Mouse (Mus musculus) frontal cortex, adult 2 months (tissue): ENCODE data around the gene Plekha5. TPM values are rescaled to one million over a fixed set of nuclear protein-coding genes. Genes with fewer than 3 reads are reported as not detected.
"Not testable (repeated sequence)": the region's sequence is repeated elsewhere in the genome, so short reads cannot be mapped to it uniquely, and the experiment has no call there.

Experiments
- DNase-seq, 2 experiments: peaks; one replicate each; pipeline ENCODE4 v3.0.0; 2022; ENCODE audit warnings: low spot score in 1 of 2; ENCODE audit errors: extremely low spot score in 1 of 2
- polyA plus RNA-seq: library from polyadenylated mRNA; depleted of rRNA; stranded (reverse); fragments of >200 nt; gene quantifications from 2 replicates; pipeline ENCODE4 v1.2.3, GENCODE M21; 2012

The Plekha5 gene
- polyA plus RNA-seq, 1 experiment, result 156 TPM

DNA sequence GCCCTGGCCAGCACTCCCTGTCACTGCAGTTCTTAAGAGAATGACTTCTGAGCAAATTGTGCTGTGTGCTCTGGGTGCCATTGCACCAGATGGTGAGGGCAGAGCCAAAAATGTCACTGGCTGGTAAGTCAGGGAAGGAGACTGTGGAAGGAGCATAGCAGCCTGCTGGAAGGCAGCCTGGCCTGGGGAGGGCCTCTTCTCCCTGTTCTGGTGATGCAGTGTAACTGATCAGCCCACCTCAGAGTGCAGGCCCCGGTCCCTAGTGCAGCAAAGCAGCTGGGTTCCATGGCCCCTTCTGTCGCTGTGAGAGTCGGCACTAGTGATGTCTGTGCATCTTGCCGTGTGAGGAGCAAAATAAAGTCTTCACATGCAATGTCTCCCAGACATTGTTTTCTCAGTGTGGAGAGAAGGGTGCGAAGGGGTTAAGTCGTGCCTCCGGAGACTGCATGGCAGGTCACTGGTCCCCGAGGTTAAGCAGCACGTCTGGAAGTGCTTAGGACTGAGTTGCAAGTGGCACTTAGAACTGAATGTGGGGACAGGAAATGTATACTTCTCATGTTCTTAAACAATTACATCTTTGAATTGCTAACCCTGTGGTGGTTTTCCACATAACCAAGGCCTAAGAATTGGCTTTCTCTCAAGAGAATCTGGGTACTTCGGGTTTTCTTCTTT, 95.8 kb downstream of the Plekha5 start:
- peak in 1 of 2 experiments; percentile 32 for DNase-seq

DNA sequence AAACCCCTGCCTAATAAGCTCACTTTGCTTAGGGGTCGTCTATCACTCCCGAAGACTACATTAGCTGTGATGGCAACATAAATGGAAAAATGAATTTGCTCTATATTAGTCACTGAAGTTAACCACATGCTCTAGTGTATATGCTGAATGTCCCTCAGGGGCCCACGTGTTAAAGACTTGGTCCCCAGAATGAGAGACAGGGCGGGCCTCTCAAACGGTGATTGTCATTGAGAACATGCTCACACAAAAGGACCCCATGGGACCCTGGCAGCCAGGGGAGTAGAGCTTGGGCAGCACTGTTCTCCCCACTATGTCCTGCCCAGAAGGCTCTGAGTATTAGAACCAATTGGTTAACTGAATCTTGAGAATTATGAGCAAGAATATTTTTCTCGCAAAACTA, 97.1 kb downstream of the Plekha5 start:
- DNase-seq, result no peak

DNA sequence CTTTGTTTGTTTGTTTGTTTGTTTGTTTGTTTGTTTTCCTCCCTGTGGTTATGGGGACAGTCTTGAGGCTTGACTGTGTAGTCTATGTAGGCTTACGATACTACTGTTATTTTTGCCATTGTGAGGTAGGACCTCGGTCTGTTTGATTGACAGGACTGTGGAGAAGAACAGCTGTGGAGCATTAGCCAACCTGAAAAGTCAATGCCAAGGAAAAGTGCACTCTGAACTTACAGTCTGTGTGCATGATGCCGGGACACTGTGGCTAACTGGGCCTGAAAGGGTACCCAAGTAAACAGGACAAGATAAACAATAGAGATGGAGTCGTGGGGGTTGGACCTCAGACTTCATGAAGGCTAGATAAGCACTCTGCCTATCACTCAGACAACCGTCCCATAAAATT, 98.0 kb downstream of the Plekha5 start:
- DNase-seq, result no peak

DNA sequence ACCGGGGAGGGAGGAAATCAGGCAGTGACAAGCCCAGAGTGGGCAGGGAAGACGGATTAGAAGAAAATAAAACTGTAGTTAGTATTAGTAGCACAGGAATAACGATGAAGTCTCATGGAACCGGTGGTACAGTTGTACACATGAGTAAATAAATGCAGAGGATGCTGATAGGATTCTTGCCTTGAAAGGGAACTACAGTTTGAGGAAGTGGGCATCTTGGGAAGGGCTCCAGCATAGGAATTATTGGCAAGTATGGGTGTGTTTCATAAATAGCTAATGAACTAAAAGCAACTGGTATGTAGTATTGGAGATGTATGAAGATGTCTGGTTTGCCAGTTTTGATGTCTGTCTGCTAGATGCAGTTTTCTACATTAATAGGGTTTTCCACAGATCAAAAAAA, 99.7 kb downstream of the Plekha5 start:
- DNase-seq, result no peak

DNA sequence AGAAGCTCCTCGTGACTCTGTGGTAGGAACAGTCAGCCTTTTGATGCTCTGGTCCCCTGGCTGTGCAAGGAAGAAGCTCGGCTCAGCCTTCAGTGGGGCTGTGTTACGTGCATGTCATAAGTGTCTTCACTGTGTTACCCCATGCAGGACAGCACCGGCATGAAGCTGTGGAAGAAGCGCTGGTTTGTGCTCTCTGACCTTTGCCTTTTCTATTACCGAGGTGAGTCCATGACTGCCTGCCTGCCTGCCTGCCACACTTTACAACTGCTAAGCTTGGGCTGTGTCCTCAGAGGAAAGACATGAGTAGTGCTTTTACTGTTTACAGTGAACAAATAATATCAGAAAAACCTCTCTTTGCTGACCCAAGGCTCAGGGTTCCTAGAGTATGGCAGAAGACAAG, 104.6 kb downstream of the Plekha5 start:
- DNase-seq, result no peak

DNA sequence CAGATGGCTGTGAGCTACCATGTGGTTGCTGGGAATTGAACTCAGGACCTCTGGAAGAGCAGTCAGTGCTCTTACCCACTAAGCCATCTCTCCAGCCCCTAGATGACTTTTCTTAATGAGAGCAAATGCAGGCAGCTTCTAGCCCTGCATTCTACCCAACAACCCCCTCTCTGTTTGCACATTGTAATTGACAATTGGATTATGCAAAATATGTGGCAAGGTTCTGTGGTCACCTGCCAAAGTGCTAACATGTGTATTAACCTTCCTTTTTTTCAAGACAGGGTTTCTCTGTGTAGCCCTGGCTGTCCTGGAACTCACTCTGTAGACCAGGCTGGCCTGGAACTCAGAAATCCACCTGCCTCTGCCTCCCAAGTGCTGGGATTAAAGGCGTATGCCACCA, 109.0 kb downstream of the Plekha5 start:
- DNase-seq, result not testable (repeated sequence)

DNA sequence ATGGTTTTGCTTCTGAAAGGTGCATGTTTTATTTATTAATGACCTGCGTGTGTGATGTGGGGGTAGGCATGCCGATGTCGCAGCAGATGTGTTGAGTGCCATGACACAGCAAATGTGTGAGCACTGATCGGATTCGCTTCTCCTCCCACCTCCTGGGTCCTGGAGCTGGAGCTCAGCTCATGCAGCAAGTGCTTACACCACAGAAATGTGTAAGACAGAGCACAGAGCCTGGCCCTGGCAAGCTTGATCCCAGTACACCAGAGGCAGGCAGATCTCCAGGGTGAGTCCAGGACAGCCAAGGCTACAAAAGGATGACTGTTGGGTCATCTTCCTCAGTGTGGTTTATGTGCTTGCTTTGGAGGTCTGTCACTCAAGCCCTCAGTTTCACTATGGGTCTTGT, 109.8 kb downstream of the Plekha5 start:
- no peak for DNase-seq

DNA sequence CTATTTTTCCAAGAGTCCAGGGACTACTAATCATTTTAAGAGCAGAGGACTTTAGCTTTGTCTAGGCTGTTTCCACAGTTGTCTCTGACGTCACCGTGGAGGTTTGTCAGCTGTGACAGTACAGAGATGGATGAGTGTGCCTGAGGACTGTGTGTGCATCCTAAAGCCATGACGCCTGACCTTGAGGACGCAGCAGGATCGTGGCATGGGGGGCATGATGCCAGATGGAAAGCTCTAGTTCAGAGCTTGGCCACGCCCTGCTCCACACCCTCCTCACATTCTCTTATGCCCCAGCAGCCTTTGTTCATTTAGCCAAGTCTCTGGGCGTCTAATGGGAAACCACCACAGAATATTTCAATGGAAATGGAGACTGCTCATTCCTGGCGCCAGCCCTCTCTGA, 111.7 kb downstream of the Plekha5 start:
- no peak for DNase-seq

DNA sequence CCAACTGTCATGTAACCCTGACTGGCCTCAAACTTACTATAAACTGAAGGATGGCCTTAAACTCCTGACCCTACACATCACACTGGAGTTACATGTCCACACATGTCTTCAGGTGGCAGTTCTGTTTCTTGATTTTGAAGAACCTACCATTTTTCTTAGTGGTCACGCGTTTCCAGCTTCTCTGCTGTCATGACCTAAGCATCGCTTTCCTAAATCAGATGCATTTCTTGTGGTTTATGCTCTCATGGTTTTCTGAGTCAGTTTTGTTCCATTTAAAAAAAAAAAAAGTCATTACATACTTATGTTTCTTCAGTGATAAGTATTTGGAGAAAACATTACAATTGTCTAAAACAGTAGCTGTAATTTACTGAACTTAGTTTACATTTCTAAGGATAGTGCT, 118.1 kb downstream of the Plekha5 start:
- DNase-seq, result no peak

DNA sequence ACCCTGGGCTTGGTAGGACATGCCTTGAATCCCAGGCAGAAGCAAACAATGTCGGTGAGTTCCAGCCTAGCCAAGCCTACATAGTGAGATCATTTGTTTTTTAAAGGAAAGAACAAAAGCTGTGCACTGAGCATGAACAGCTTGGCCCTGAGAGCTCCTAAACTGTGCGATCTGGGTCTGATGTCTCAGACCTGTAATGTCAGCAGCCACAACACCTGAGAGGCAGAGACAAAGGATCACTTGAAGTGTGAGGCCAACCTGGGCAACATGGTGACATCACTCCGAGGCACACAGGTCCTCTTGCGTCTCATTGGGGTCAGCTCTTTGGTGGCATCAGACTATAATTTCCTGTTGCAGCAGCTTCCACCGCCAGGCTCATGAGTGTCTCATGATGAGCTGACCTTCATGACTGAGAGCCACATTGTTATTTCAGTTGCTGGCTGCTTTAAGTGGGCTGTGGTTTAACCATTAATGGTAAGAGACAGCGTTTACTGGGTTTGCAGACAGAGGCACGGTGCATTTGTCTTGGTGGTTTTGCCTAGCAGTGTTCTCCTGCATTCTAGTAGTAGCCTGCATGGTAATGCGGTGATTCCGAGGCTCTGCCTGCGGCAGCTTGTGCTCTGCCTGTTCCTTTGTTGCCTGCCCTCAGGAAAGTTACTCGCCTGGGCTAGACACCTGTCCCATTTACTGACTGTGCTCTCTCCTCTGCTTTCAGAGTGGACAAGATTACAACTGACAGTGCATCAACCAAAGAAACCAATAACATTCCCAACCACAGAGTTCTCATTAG, 119.3 kb downstream of the Plekha5 start:
- no peak for DNase-seq

DNA sequence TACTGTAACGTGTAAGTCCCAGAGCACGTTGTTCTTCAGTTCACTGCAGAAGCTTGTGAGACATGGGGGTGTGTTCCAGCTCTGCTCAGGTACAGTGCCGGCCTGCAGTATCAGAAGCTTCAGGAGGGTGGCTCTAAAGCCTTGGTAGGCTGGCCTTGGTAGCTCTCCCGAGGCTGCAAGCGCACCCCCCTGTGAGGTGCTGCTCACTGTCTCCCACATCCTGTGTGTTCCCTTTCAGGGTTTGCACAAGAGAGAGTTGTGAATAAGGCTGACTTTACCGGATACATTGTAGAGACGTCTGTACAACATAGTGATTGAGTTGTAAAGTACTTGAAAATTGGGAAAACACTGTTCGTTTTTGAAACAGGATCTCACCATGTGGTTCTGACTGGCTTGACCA, 122.2 kb downstream of the Plekha5 start:
- DNase-seq, result no peak

DNA sequence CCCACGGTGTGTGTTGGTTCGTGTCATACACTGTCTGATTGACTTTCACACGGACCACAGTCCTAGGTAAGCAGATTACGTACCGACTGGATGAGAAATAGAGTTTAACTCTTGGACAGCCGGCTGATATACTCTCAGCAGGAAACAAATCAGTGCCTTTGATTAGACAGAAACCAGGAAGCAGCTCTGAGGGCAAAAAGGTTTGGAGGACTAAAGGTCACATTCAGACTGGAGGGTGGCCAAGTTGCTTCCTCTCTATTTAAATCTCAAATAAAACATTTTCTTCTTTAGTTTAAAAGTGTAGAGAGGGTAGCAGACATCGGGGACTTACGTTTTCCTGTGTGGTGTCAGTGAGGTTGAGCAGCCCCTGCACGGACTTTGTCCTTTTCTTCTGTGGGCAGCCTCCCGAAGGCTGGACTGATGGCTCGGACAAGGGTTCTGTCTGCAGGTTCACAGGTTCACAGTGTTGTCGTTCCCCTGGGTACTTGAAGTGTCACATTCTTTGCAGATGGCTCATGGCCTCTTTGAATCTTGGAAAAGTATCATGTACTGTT, 122.9 kb downstream of the Plekha5 start:
- DNase-seq, result no peak

DNA sequence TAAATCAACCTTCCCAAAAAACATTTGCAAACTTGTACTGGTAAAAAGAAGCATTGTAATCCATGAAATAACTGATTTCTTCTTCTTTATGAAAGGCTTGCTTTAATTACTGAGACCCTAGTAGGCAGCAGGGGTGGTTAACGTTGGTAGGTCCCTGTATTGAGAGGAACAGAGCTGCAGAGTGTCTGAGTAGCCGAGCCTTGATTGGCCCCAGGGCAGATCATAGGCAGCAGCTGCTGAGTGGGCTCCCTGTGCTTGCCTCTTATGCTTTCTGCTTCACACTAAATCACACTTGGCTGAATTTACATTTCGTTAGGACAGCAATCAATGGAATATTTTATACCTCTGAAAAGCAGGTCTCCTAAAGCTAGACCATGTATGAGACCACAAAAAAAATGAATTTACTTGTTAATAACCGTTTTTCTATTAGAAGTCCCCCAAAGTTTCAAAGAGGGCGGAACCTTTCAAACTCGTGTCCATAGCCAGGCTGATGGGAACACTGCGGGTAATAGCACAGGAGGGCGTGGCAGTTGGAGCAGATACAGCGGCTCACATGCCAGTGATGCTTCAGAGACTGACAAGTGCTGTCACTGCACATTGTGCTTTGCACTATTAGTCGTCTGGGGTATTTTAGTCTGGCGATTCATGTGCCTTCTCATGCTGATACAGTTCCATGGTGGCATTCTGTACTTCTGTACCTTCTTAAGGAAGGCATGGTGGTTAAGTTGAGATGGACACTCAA, 123.5 kb downstream of the Plekha5 start:
- no peak for DNase-seq

DNA sequence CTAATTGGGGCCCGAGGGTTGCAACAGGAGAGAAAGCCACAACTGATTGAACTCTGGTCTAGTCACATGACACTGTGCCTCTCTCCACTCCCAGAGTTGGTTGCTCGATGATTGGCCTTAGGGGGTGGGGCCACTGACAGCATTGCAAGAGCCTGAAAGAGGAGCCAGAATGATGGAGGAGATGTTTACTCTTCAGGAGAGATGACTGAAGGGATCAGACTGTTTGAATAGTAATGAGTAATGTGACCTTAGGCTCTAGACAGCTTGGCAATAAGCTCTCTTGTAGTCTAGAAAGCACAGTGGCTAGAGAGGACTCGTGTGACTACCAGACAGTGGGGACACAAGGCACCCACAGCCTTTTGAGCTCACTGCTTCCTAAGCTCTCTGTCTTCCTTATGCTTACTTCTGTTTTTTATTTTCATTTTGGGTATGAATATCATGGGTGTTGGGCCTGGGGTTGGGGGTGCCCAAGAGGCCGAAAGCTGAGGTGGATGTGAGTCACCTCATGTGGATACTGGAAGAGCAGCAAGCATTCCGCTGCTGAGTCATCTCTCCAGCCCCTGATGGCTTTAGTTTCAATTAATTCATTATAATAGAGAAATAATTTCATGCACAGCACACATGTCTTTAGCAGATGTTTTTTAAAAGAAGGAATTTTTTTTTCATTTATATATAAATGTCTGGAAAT, 124.4 kb downstream of the Plekha5 start:
- no peak for DNase-seq

DNA sequence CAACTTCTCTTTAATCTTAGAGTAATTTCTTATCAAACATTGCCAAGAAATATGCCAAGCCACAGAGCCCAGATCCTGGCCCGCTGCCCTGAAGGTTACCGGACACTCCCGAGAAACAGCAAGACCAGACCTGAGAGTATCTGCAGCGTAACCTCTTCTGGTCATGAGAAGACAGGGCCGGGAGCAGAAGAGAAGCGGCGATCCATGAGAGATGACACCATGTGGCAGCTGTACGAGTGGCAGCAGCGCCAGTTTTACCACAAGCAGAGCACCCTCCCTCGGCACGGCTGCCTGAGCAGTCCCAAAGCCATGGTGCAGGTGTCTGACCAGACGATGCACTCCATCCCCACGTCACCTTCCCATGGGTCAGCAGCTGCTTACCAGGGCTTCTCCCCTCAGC, 126.9 kb downstream of the Plekha5 start:
- no peak for DNase-seq

DNA sequence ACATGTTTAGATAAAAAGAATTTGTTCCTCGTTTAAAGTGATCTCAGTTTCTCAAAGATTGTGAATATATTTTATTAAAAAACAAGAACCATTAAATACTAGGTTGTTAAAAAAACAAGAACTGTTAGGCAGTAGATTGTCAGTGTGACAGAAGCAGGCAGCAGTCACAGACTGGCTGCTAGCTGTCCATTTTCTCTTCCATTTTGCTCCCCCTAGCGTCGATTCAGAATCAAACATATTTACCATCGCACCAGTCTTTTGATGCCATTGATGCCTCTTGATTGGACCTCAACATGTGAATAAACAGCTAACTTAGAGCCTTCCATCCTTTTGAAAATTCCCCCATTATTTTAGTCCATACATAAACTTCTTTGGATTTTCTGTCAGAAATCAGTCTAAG, 130.4 kb downstream of the Plekha5 start:
- DNase-seq, result peak in 1 of 2 experiments; percentile 72

DNA sequence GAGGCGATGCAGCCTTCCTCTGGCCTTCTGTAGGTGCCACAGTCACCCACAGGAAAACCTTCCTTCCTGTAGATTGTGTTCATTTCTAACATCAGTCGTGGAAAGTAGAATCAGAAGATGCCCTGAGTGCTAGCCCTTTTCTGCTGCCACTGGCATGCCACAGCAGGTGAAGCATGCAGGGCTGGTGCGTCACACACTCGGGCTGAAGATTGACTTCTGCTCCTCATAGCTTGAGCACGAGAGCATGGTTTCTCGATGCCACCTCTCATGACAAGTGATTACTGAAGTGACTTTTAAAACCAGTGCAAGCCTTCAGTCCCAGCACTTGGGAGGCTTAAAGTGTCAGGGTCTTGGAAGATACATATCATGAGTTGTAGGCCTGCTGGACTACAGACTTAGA, 135.6 kb downstream of the Plekha5 start:
- no peak for DNase-seq

DNA sequence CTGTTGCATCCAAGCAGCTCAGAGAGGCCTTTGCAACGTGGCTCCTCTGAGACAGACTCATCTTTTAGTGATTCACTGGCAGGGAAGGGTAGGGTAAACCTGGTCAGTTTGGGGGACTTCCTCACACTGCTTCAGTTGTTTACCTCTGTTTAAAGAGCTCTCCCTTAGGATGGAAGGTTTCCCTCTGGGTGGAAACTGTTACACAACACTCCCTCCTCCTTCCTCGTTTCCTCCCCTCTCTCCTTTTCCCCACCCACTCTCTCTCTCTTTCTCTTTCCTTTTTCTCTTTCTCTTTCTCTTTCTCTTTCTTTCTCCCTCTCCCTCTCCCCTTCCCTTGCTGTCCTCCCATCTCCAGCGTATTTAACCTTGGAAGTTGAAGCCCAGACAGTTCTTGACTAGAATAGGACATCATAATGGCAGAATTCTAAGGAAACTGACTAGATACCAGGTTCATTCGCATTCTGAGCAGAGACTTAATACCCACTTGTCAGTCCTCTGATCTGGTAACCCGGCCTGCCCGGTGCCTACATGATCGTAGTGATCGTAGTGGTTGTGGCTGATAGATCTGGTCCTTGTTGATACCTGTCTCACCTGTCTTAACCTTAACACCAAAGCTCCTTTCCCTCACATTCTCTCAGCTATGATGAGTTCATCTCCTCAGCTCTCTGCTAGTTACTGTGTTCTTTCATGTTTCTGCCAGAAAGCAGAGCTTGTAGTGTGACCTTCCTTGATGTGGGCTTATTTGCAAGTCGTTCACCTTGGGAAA, 137.5 kb downstream of the Plekha5 start:
- DNase-seq, result no peak

DNA sequence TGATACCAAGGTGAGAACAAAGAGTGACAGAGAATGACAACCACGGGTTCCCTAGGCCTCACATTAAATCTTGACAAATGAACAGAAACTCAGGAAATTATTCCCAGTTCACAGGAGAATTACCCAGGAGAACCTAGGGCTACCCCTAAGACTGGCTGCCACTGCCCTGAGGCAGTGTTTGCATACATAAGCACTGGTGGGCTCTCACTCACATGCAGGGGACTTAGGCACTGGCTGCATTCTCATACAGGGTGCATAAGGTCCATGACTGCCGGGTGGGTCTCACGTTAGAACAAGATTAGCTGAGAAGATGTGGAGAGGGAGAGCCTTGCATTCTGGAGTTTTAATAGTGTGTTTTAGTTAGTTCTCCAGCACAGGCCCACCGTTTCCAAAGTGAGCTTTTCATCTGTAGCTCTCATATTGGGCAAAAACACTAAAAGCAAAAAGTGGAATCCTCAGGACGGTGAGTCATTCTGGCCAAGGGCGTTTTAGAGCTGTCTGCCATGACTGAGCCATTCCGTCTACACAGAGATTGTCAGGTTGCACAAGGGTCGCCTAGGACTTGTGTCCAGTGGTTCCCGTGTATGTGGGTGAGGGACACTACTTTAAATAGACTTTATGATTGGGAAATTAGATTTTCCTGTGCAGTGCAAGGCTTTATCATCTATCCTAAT, 138.2 kb downstream of the Plekha5 start:
- DNase-seq, result no peak
